8 mouse cellular contexts compared by ENCODE assay signal in the genomic region with DNA sequence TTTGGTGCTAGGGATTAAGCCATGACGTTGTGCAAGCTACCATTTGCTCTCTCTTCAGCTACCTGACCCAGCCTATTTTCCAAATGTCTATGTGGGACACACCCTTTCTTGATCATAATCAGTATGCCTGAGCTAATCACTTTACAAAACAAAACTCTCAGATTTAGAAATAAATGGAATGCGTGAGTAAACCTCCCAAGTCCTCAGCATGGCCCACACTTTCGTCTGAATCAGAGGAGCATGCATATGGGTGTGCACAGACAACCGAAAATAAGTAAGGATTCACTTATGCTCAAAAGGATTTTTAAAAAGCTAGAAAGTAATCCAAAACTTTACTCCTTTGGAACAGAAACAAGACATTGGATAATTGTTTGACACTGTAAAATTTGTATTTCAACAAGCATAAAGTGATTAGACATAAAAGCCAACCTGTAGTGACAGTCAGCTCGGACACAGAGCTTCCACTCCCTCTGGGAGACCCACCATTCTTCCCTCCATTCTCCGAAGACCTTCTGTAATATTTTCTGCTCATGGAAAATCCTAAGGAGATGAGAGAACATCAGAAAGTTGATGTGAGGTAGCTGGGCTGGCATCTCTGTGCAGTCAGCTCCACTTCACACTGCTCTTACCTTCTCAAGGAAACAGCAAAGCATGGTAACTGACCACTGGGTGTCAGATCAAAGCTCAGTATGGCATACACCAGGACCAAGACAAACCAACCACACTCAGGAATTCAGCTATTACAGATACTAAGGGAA. TPM values are rescaled to one million over a fixed set of nuclear protein-coding genes. Genes with fewer than 3 reads are reported as not detected.
A peak's percentile ranks its signal among the peaks of the same experiment; 100 is the strongest.
DNase-seq lines count a peak whose midpoint lies in the region; ATAC-seq and TF ChIP-seq lines count a peak whose summit lies in the region.
"Not testable (repeated sequence)": the region's sequence is repeated elsewhere in the genome, so short reads cannot be mapped to it uniquely, and the experiment has no call there.

No protein-coding gene starts in this region.

- not testable (repeated sequence) for H3K27ac ChIP-seq in hindbrain, postnatal 0 days; liver, postnatal 0 days (ENCODE audit: low read depth)

- not testable (repeated sequence) for ATAC-seq in hindbrain, postnatal 0 days; liver, postnatal 0 days

- H3K9me3 ChIP-seq in hindbrain, postnatal 0 days (ENCODE audit: low read length); liver, postnatal 0 days (ENCODE audit: low read length): not testable (repeated sequence)

- 81% methylated on average over 6 of the region's 6 CpGs for WGBS in hindbrain, postnatal 0 days
- 72% methylated on average over 6 of the region's 6 CpGs for WGBS in liver, postnatal 0 days (ENCODE audit: insufficient replicate concordance)

- peak; percentile 22 for DNase-seq in MN1 (ENCODE audit: low spot score)
- peak; percentile 77 to 78 for DNase-seq in adrenal gland, postnatal 4 days (ENCODE audit: low spot score in 2 of 2)
- peak; percentile 48 for DNase-seq in gastrocnemius, postnatal 14 days
- DNase-seq in hindbrain, postnatal 0 days (ENCODE audit: low spot score) = peak; percentile 3
- DNase-seq in liver, postnatal 0 days = peak; percentile 23
- peak; percentile 28 for DNase-seq in ovary, postnatal 14 days (ENCODE audit: low spot score)
- DNase-seq in testis, postnatal 14 days (ENCODE audit: low spot score) = peak; percentile 58
- DNase-seq in urinary bladder, postnatal 4 days (ENCODE audit: low spot score in 2 of 2) = peak; percentile 73 to 95

- TF ChIP-seq EP300 in liver, postnatal 0 days (IDR thresholded peaks at IDR 0.05; ENCODE audit: low read depth) = not testable (repeated sequence)

- H3K36me3 ChIP-seq in hindbrain, postnatal 0 days (ENCODE audit: insufficient read depth, low read length); liver, postnatal 0 days (replicated peaks; ENCODE audit: insufficient read depth, low read length): not testable (repeated sequence)

- H3K4me2 ChIP-seq in hindbrain, postnatal 0 days (ENCODE audit: low read depth, low read length); liver, postnatal 0 days (ENCODE audit: low read depth, low read length): not testable (repeated sequence)

- not testable (repeated sequence) for H3K4me3 ChIP-seq in hindbrain, postnatal 0 days (ENCODE audit: low read length); liver, postnatal 0 days (ENCODE audit: low read depth, low read length)

- not testable (repeated sequence) for H3K4me1 ChIP-seq in hindbrain, postnatal 0 days (ENCODE audit: insufficient read depth, low read length); liver, postnatal 0 days (ENCODE audit: insufficient read depth)

- H3K27me3 ChIP-seq in hindbrain, postnatal 0 days (ENCODE audit: insufficient read depth, low read length); liver, postnatal 0 days (ENCODE audit: insufficient read depth, low read length): not testable (repeated sequence)

- H3K9ac ChIP-seq in hindbrain, postnatal 0 days (replicated peaks; ENCODE audit: low read length); liver, postnatal 0 days (replicated peaks): not testable (repeated sequence)

- not testable (repeated sequence) for TF ChIP-seq CTCF in hindbrain, postnatal 0 days (IDR thresholded peaks at IDR 0.05; ENCODE audit: low read depth); liver, postnatal 0 days (IDR thresholded peaks at IDR 0.05; ENCODE audit: low read depth)

- intact Hi-C loops in gastrocnemius, postnatal 14 days (cut with DNase I; ENCODE audit: low total_unique reads) = not testable (repeated sequence)

RNA-seq across cellular contexts. Expression of gene Sfi1, which starts 14.1 kb away (rescaled TPM):
- total RNA-seq in adrenal gland, postnatal 4 days (2021) = 100 to 1,000 TPM in 1 of 2 experiments, 10 to 100 TPM in 1; 95.0 to 117 TPM
- 10 to 100 TPM in 1 of 2 experiments, 1 to 10 TPM in 1; 9.6 to 10.9 TPM for total RNA-seq in gastrocnemius, postnatal 14 days (2021)
- total RNA-seq in hindbrain, postnatal 0 days (2014; rRNA removed) = 16.9 and 18.2 TPM in 2 replicates
- polyA plus RNA-seq in hindbrain, postnatal 0 days (2015; fragmentation: Nextera tagmentation; extraction: Ambion mirVana) = 9.5 and 9.9 TPM in 2 replicates
- polyA plus RNA-seq in liver, postnatal 0 days (2015; fragmentation: Nextera tagmentation; extraction: Ambion mirVana) = 2.3 and 3.1 TPM in 2 replicates

RNA-seq across cellular contexts. Expression of gene Eif4enif1, which starts 23.0 kb away (rescaled TPM):
- 10 to 100 TPM; 83.8 to 86.9 TPM for total RNA-seq in adrenal gland, postnatal 4 days (2021)
- 10 to 100 TPM; 23.6 to 26.2 TPM for total RNA-seq in gastrocnemius, postnatal 14 days (2021)
- 42.1 and 47.7 TPM in 2 replicates for total RNA-seq in hindbrain, postnatal 0 days (2014; rRNA removed)
- 35.2 and 35.3 TPM in 2 replicates for polyA plus RNA-seq in hindbrain, postnatal 0 days (2015; fragmentation: Nextera tagmentation; extraction: Ambion mirVana)
- polyA plus RNA-seq in liver, postnatal 0 days (2015; fragmentation: Nextera tagmentation; extraction: Ambion mirVana) = 12.6 and 14.9 TPM in 2 replicates

Comparison
In these comparisons a context has a peak if more than half of its experiments do, and no peak if none do; other contexts are left out.
1. DNase-seq: peak in every context shown above with its lines; median percentile 84 in urinary bladder, postnatal 4 days; 78 in adrenal gland, postnatal 4 days; 58 in testis, postnatal 14 days; 48 in gastrocnemius, postnatal 14 days; 28 in ovary, postnatal 14 days; 23 in liver, postnatal 0 days; 22 in MN1; 3 in hindbrain, postnatal 0 days.